Mouse (Mus musculus) midbrain, embryonic 16.5 days (tissue): Measurements from ENCODE around the gene Tgfbi. TPM values are rescaled to one million over a fixed set of nuclear protein-coding genes. Genes with fewer than 3 reads are reported as not detected.

Experiments used
- ATAC-seq: fragments of 200-750 bp; cut with Nextera tagmentation; 2 replicates; pipeline ENCODE4 v1.8.0; 2017; ENCODE audit warnings: moderate TSS enrichment
- H3K27ac ChIP-seq: fragments of 300-500 bp; sonication (generic); 2 replicates; pipeline ENCODE4 v1.5.1; 2014; ENCODE audit warnings: mild to moderate bottlenecking, low read length, mixed read lengths
- H3K27me3 ChIP-seq: fragments of 300-500 bp; sonication (generic); 2 replicates; pipeline ENCODE4 v1.6.1; 2014; ENCODE audit warnings: low read depth, low read length, mixed read lengths; ENCODE audit not compliant: control insufficient read depth, insufficient read depth
- H3K36me3 ChIP-seq: fragments of 300-500 bp; sonication (generic); 2 replicates; pipeline ENCODE4 v1.6.1; 2014; ENCODE audit warnings: mild to moderate bottlenecking, low read length, moderate library complexity, mixed read lengths; ENCODE audit not compliant: control insufficient read depth, insufficient read depth
- H3K4me1 ChIP-seq: fragments of 300-500 bp; sonication (generic); 2 replicates; pipeline ENCODE4 v1.6.1; 2014; ENCODE audit warnings: mild to moderate bottlenecking, low read length, mixed read lengths; ENCODE audit not compliant: control insufficient read depth, insufficient read depth
- H3K4me2 ChIP-seq: fragments of 300-500 bp; sonication (generic); 2 replicates; pipeline ENCODE4 v1.6.1; 2014; ENCODE audit warnings: mild to moderate bottlenecking, low read length, mixed read lengths
- H3K4me3 ChIP-seq: fragments of 300-500 bp; sonication (generic); 2 replicates; pipeline ENCODE4 v1.5.1; 2014; ENCODE audit warnings: low read depth, mild to moderate bottlenecking, low read length, moderate library complexity, mixed read lengths
- H3K9ac ChIP-seq: fragments of 300-500 bp; sonication (generic); 2 replicates; pipeline ENCODE4 v1.6.1; 2014; ENCODE audit warnings: low read depth, low read length, mixed read lengths
- H3K9me3 ChIP-seq: fragments of 300-500 bp; sonication (generic); replicated peaks from 2 replicates; pipeline ENCODE4 v1.6.1; 2014; ENCODE audit warnings: mild to moderate bottlenecking, low read length, mixed read lengths; ENCODE audit not compliant: control insufficient read depth, poor library complexity, severe bottlenecking
- WGBS: fragments of 180-500 bp; shearing (Covaris S2); extraction: QIAGEN DNeasy Blood & Tissue Kit; methylation state at CpG from one replicate; pipeline ENCODE4 v1.1.7; 2014; 5-methylcytosine and 5-hydroxymethylcytosine counted together
- polyA plus RNA-seq: library from polyadenylated mRNA; unstranded; fragments of >200 nt; fragmentation: Nextera tagmentation; extraction: Ambion mirVana; gene quantifications from 2 replicates; pipeline ENCODE4 v1.2.1, GENCODE M21; 2015

Tgfbi gene
- polyA plus RNA-seq, 1 experiment from 2014 or later = 2.9 TPM

DNA sequence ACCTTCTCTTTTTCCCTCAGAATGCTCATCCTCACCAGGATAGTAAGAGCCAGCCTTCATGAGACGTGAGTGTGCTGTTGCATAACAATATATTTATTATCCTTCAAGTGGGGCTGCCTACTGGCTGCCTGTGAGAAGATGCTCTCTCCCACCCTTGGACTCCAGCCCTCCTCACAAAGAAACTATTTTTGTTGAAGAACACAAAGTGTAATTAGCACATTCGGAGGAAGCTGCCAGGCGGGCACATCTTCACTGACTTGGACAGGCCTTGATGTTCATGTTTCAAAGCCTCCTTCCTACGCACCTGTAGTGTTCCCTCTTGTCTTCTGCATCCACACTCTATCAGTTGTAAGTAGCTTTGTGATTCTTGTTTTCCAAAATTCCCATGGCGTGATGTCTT is 28.9 kb upstream of the Tgfbi start:
- WGBS = 77% methylated on average over 5 of the region's 5 CpGs
- ATAC-seq = no peak
- H3K4me1 ChIP-seq = peaks cover 12% of the 10 kb centered on the region

DNA sequence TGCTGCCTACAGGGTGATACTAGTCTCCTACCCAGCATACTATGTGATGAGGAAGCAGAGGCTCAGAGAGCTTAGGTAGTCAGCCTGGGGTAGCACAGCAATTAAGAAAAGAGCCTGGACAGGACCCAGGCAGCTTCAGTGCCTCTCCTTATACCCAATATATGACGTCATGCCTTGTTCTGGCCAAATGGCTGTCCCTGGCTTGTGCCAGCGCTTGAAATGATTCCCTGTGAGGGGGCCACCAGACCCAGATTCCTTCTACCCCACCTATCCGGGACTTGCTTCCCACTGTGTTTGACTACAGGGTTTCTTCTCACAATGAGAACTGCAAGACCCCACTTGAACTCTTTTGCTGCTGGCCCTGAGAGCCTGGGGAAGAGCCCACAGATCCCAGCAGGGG is 27.8 kb upstream of the Tgfbi start:
- H3K4me3 ChIP-seq = no peak overlapping the region
- WGBS = 9% methylated on average over 3 of the region's 3 CpGs

More for the DNA sequence above, 28.9 kb upstream of the Tgfbi start:
- H3K9ac ChIP-seq = no peak overlapping the region
- no peak overlapping the region for H3K4me3 ChIP-seq
- no peak overlapping the region for H3K27ac ChIP-seq
- no peaks in the 10 kb centered on the region for H3K36me3 ChIP-seq
- no peaks in the 10 kb centered on the region for H3K27me3 ChIP-seq
- no peak overlapping the region for H3K4me2 ChIP-seq
- no peaks in the 10 kb centered on the region for H3K9me3 ChIP-seq

DNA sequence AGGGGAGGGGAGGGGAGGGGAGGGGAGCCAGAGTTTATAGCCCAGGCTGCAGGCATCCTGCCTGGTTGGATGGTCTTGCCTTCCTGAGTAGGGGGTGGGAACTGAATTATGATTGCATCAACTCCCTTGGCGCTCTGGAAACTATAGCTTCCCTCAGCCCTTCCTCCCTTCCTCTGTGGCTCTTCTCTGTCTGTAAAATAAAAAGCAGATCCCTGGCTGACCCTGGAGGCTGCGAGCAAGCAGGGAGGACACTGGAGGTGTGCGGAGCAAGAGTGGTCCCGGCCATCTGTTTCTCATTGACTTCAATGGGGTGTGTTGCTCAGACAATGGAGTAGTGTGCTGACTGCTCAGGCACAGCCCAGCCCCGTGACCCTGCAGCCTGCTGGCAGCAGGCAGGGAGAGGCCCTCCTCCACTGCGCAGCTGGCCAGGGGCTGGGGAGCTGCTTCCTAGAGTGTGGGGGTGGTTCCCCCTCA is 27.3 kb upstream of the Tgfbi start:
- Histone ChIP-seq H3K4me3 (no peak overlapping the region), H3K27ac (peak overlapping the region; percentile 67), H3K4me2 (peak overlapping the region; percentile 20; the same call in 1 of the 2 replicates), H3K9ac (peak overlapping the region; percentile 49; the same call in 1 of the 2 replicates), H3K27me3 (no peaks in the 10 kb centered on the region), H3K4me1 (peaks cover 12% of the 10 kb centered on the region), H3K36me3 (no peaks in the 10 kb centered on the region), H3K9me3 (no peaks in the 10 kb centered on the region)
- ATAC-seq = peak; percentile 84; the same call in 1 of the 2 replicates
- WGBS = 2% methylated on average over 6 of the region's 6 CpGs

More for the DNA sequence above, 27.8 kb upstream of the Tgfbi start:
- Histone ChIP-seq H3K9ac (no peak overlapping the region), H3K36me3 (no peaks in the 10 kb centered on the region), H3K27ac (no peak overlapping the region), H3K4me2 (no peak overlapping the region), H3K4me1 (peaks cover 12% of the 10 kb centered on the region), H3K9me3 (no peaks in the 10 kb centered on the region), H3K27me3 (no peaks in the 10 kb centered on the region)
- ATAC-seq = no peak; the same call in 1 of the 2 replicates

DNA sequence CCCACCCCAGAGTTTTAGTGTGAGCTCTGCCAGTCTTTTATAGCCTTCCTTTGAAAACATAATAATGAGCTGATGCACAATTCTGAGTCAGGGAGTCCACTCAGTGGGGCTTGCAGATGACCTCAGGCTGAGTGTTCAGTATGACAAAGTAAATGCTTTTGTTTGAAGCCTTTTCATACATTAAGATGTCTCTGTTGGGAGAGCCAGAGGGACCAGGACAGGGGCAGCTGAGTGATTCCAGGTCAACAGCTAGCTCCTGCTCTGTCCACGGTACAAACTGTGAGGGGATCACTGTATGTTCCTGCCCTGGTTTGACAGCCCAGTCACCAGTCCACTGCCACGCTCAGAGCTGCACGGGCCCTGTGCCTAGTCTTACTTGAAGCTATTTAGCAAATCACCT is 26.6 kb upstream of the Tgfbi start:
- 18% methylated on average over 3 of the region's 3 CpGs for whole genome bisulfite sequencing
- Histone ChIP-seq H3K27me3 (no peaks in the 10 kb centered on the region), H3K36me3 (no peaks in the 10 kb centered on the region), H3K4me3 (no peak overlapping the region), H3K4me2 (no peak overlapping the region), H3K9ac (no peak overlapping the region), H3K9me3 (no peaks in the 10 kb centered on the region), H3K4me1 (peaks cover 12% of the 10 kb centered on the region), H3K27ac (no peak overlapping the region)
- ATAC-seq = no peak

DNA sequence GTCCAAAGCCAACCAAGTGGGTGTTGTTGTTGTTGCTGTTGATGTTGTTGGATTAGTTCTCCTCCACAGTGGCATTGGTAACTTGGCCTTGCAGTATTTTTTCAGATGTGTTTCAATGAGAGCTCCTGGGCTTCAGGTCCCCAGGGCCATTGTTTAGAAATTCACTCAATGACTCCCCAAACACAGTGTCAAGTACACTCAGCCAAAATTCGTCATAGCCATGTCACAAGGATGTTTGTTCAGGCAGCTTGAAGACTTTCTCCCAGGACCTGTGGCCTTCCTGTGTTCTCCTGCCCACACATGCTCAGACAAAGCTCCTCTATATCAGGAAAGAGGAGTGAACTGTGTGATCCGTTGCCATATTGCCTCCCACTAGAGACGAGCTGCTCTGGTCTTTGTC is 23.3 kb upstream of the Tgfbi start:
- WGBS = 88% methylated on average over 3 of the region's 3 CpGs
- no peak overlapping the region for H3K4me2 ChIP-seq
- no peak overlapping the region for H3K9ac ChIP-seq
- H3K27me3 ChIP-seq = no peaks in the 10 kb centered on the region
- H3K36me3 ChIP-seq = no peaks in the 10 kb centered on the region
- no peak for ATAC-seq
- no peak overlapping the region for H3K27ac ChIP-seq
- no peaks in the 10 kb centered on the region for H3K9me3 ChIP-seq
- no peak overlapping the region for H3K4me3 ChIP-seq
- H3K4me1 ChIP-seq = peaks cover 12% of the 10 kb centered on the region

DNA sequence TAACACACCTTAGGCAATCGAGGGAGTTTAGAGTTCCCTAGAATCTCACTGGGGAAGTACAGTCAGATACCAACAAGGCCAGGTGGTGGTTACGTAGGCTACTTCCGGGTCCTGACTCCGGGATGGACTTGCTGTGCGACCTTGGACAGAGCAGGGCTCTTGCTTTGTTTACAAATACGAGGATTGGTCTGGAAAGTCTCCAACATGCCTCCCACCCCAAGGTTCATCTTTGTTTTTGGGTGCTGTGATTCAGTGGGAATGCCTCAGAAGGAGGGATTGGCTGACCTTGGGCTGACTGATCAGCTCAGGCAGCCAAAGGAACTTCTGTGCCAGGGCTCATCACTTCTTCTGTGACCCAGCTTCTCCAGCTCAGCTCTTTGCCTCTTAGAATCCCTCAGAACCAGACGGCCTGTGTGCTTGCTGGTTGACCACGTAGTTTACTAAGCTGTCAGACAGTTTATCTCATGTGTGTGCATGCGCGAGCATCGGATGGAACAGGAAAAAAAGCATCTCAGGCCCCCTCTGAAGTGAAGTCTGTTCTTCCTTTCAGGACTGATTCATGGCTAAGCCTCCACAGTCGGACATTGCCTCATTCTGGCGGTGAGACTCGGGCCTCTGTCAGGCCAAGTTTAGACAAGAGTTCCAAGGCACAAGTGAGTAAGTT is 20.7 kb upstream of the Tgfbi start:
- Histone ChIP-seq H3K36me3 (no peaks in the 10 kb centered on the region), H3K9ac (no peak overlapping the region), H3K4me1 (no peaks in the 10 kb centered on the region), H3K4me3 (no peak overlapping the region), H3K4me2 (no peak overlapping the region), H3K9me3 (no peaks in the 10 kb centered on the region), H3K27me3 (no peaks in the 10 kb centered on the region), H3K27ac (no peak overlapping the region)
- WGBS = 81% methylated on average over 14 of the region's 14 CpGs
- no peak for ATAC-seq

DNA sequence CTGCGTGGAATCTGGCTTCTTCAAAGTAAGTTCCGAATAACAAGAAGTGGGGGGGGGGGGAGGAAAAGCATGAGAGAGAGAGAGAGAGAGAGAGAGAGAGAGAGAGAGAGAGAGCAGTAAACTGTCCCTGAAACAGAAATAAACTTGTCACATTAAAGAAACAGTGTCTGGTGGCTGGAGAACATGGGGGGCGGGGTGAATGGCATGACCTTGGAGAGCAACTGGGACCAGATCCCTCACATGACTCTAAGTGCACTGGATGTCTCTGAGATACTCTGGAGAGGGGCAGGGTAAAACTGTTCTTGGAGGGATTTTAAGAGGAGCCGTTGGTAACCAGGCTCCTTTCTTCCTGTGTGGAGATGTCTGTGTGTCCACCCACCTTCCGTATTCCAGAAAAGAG is 19.1 kb upstream of the Tgfbi start:
- H3K36me3 ChIP-seq = no peaks in the 10 kb centered on the region
- no peaks in the 10 kb centered on the region for H3K27me3 ChIP-seq
- no peak for ATAC-seq
- H3K4me1 ChIP-seq = no peaks in the 10 kb centered on the region
- H3K9ac ChIP-seq = no peak overlapping the region
- H3K4me3 ChIP-seq = no peak overlapping the region
- WGBS = 80% methylated on average over 5 of the region's 5 CpGs
- H3K4me2 ChIP-seq = no peak overlapping the region
- H3K27ac ChIP-seq = no peak overlapping the region
- H3K9me3 ChIP-seq = no peaks in the 10 kb centered on the region

DNA sequence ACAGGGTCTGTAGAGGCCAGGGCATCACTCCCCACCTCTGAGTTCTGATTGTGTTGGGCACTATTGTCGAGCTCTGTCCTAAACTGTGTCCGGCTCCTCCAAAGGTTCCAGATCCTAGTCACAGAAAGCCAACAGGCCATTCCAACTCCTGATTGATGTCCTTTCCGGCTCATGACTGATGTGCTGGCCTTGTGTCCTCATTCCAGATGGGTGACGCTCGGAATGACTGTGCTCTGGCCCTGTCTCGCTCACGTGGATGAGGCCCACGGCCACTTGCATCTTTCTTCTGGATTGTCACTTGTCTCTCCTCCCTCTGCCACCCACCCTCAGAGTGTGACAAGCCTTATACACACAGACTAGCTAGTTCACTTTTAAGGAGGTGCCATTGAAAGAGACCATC is 18.1 kb upstream of the Tgfbi start:
- no peak for ATAC-seq
- H3K4me3 ChIP-seq = no peak overlapping the region
- no peak overlapping the region for H3K9ac ChIP-seq
- no peaks in the 10 kb centered on the region for H3K27me3 ChIP-seq
- no peak overlapping the region for H3K4me2 ChIP-seq
- WGBS = 94% methylated on average over 8 of the region's 8 CpGs
- H3K27ac ChIP-seq = no peak overlapping the region
- H3K4me1 ChIP-seq = no peaks in the 10 kb centered on the region
- H3K36me3 ChIP-seq = no peaks in the 10 kb centered on the region
- no peaks in the 10 kb centered on the region for H3K9me3 ChIP-seq

DNA sequence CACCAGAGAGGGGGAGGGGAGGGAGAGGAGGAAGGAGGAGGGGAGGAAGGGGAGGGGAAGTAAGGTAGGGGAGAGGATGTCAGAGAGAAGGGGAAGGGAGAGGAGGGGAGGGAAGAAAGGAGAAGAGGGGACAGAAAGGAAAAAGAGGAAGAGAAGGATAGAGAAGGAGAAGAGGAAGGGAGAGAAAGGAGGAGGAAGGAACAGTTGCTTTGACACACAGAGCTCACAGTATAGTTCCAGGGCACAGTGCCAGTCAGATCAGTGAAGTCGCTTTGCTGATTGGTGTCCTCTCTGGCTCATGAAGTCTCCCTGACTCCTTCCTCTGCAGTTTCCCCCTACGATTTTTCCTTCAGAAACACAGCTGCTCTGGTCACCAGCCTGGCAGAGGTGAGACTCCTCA is 17.4 kb upstream of the Tgfbi start:
- no peak overlapping the region for H3K9ac ChIP-seq
- H3K27ac ChIP-seq = no peak overlapping the region
- no peak overlapping the region for H3K4me2 ChIP-seq
- H3K27me3 ChIP-seq = no peaks in the 10 kb centered on the region
- ATAC-seq = no peak
- no peaks in the 10 kb centered on the region for H3K9me3 ChIP-seq
- no peak overlapping the region for H3K4me3 ChIP-seq
- no peaks in the 10 kb centered on the region for H3K4me1 ChIP-seq
- H3K36me3 ChIP-seq = no peaks in the 10 kb centered on the region
- 73% methylated on average over 2 of the region's 2 CpGs for WGBS
